Mouse (Mus musculus) Muller cell, postnatal 12 days (primary cell): Measurements from ENCODE around the gene Mpp2.

Experiments used
- DNase-seq: peaks from one replicate; pipeline ENCODE4 v3.0.0-alpha.2; 2015; ENCODE audit errors: inconsistent ontology term

Mpp2 gene

DNA sequence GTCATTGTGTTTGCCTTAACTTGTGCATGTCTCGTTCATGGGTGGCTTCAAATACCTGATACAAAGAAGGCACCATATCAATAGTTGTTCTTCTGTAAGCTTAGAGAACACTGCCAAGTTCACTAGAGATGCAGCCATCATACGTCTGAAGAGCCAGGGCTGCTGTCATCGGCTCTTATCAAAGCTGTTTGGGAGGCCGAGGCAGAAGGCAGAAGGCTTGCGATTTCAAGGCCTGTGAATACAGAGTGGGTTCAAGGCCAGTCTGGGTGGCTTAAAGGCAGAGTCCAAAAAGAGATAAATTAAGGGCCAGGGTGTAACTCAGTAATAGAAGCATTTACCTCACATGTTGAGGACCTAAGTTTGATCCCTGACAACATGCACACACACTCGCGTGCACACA lies 52.0 kb downstream of the Mpp2 start:
- DNase-seq: no peak

GRCm38 (mm10) chr11:102035456-102035960 lies 52.8 kb downstream of the Mpp2 start:
- DNase-seq: no peak

GRCm38 (mm10) chr11:102034887-102035286 lies 53.4 kb downstream of the Mpp2 start:
- no peak for DNase-seq

- no peak for DNase-seq
Observed at GRCm38 (mm10) chr11:102033055-102033591, 55.2 kb downstream of the Mpp2 start.

DNA sequence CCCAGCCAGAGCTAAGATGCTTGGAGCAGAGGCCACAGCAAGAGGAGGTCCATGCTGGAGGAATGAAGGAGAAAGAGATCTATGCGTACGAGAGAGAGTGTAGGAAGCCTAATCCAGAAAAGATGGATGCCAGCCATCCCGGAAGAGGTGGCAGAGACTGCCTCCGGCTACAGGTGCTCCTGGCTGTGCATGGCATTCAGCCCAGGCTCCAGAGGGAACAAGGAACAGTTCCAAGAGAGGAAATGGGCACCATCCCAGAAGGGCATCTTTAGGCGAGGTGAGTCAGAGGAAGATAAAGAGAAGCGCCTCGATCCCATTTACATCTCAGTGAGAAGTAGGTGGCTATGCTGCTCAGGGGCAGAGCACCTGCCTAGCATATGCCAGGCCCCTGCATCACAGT lies 57.2 kb downstream of the Mpp2 start:
- no peak for DNase-seq

DNA sequence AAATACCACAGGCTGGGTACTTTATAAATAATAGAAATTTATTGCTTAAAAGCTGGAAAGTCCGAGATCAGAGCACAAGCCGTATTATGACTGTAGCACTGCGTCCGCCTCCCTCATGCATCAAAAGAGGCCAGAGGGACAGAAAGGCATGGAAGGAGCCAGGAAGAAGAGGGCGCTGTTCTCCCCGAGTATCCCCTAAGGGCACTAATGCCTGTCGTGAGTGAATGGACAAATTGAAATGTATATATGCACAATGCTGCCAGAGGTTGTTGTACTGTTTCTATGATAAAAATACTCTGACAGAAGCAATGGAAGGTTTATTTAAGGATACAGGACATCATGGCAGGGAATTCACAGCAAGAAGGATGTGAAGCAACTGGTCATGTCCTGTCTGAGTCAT lies 58.3 kb downstream of the Mpp2 start:
- DNase-seq: no peak

- no peak for DNase-seq
Observed at GRCm38 (mm10) chr11:102029304-102029703, 59.0 kb downstream of the Mpp2 start.

GRCm38 (mm10) chr11:102028087-102028816 lies 60.1 kb downstream of the Mpp2 start, which contains the start of gene Mpp3:
Mpp3 (minus strand) TSS chr11:102028461.
- DNase-seq: no peak

DNA sequence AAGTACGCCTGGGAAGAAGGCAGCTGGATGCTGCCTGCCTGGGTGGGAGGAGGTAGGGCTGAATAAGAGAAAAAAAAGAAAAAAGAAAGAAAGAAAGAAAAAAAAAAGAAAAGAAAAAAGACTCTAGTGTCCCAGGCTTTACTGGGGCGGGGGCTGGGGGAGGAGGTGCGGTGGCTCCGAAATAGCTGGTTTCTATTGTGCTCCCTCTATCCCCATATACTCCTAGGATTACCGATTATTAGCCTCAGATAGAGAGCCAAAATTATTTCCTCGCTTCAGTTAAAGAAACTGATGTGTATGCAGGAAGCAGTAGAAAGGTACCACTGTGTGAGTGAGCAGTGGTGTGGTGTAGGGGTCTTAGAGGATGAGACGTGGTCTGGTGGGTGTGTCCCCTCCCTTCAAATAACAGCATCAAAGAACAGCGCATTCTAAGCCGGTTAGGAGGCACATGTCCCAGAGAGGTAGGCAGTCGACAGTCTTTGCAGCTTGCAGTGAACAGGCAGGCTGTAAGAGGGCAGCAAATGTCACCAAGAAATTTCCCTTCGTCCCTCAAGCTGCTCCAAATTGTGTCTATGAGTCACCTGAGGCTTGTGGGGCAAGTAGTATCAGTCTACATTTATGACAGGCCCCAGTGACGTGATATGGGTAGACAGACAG lies 60.8 kb downstream of the Mpp2 start:
- DNase-seq: peak; percentile 14

- peak; percentile 76 for DNase-seq
Observed at GRCm38 (mm10) chr11:102026694-102027360, 61.5 kb downstream of the Mpp2 start.

- DNase-seq: no peak
Observed at GRCm38 (mm10) chr11:102025991-102026660, 62.2 kb downstream of the Mpp2 start.

- DNase-seq: no peak
Observed at GRCm38 (mm10) chr11:102025354-102025753, 63.0 kb downstream of the Mpp2 start.

DNA sequence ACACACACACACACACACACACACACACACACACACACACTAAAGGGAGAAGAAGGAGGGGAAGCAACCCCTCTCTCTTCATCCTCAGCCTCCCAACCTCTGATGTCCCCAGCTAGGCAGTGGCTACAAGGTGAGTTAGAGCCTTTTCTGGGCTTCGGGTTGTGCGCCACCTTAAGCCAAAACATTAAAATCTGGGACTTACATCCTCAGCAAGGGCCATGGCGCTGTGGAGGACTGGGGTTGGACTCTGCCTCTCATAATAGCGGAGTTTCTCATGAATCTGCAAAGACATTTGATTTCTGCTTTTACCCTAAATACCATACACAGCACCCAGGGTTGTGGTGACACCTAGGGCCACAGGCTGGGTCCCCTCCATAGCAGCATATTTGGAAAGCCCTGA lies 63.4 kb downstream of the Mpp2 start:
- DNase-seq: no peak

- DNase-seq: no peak
Observed at GRCm38 (mm10) chr11:102024084-102024758, 64.1 kb downstream of the Mpp2 start.

DNA sequence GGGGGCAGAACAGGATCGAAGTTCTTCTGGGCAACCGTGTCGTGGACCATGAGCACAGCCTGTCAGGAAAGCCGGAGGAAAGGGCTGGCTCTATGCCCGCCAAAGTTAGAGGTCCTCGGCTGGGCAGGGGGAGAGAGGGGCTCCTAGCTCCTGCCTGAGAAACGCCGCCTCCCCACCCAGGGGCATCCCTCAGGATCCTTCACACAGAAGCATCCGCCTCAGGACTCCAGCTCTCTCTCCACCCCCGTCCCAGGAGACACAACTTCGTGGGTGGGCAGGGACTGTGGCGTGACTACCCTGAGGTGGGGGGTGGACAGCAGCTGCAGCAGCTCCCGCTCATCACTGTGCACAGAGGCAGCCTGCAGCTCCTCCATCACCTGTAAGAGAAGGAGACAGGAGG lies 64.9 kb downstream of the Mpp2 start:
- no peak for DNase-seq

DNA sequence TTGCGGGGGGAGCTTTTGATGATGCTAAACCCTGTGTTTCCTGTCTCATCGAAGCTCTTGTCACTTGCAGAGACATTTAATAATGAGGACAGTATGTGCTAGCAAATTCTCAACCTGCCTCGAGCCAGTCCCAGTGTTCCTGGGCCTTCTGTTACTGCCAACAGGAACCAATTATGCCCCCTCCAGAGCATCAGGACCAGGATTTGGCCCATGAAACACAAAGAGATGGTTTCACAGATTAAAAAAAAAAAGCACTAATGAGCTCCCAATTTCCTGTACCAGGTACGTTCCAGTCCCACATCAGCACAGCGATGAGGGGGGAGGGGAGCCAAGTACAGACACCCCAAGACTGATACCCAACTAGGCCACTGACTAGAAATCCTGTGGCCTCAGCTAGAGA lies 67.1 kb downstream of the Mpp2 start:
- no peak for DNase-seq

- peak; percentile 24 for DNase-seq
Observed at GRCm38 (mm10) chr11:102019736-102020135, 68.6 kb downstream of the Mpp2 start.

- DNase-seq: no peak
Observed at GRCm38 (mm10) chr11:102016136-102016535, 72.2 kb downstream of the Mpp2 start.

DNA sequence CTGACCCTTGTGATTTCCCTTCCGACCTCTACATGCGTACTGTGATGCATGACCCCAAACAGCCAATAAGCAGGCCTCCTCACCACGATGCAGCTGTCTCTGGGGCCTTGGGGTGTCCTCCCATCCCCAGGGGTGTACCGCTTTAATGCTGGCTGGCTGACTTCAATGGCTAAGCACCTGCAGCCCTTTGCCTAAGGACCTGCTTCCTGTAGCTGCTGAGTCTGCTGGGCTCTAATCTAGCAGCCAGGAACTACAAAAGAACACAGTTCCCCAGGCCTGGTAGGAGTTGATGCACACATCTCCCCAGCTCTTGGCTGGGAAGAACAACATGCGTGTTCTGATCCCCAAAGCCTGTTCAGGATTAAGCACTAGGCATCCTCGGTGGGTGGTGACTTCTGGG lies 72.8 kb downstream of the Mpp2 start:
- no peak for DNase-seq

GRCm38 (mm10) chr11:102013201-102013600 lies 75.1 kb downstream of the Mpp2 start:
- DNase-seq: no peak

DNA sequence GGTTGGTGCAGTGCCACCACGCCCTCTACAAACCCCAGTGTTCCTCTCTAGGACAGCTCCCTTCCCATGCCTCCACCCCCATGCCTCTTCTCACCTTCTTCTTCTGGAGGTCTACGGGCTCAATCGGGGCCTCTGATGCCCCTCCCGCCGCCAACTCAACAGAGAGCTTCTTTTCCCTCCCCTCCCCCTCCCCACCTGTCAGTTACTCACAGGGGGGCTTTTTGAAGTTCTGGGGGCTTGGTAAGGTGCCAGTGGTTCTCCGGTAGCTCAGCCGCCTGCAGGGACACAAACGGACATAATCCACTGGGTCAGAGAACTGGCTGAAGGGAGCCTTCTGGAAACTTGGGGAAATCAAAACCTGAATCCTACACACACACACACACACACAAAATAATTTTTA lies 76.8 kb downstream of the Mpp2 start:
- no peak for DNase-seq
